Comparison of ENCODE assay signal across 8 mouse cellular contexts in genomic region chr7:111249606-111250005, GRCm38 (mm10).
DNase-seq lines count a peak whose midpoint lies in the region; ATAC-seq and TF ChIP-seq lines count a peak whose summit lies in the region.

No protein-coding gene starts in this region.

- H3K27ac ChIP-seq in kidney, embryonic 16.5 days (ENCODE audit: low read length), result no peak overlapping the region
- no peak overlapping the region for H3K27ac ChIP-seq in forebrain, embryonic 14.5 days (ENCODE audit: low read depth, low read length)
- H3K27ac ChIP-seq in hindbrain, embryonic 16.5 days (ENCODE audit: low read depth, low read length), result no peak overlapping the region
- H3K27ac ChIP-seq in neural tube, embryonic 11.5 days (ENCODE audit: low read depth, low read length), result no peak overlapping the region
- H3K27ac ChIP-seq in stomach, postnatal 0 days (replicated peaks), result no peak overlapping the region

- intact Hi-C loops in left cerebral cortex, postnatal 36 days (cut with DNase I), result loop anchor here (5.0 to 10.0 kb wide), 5 partner anchors 165 to 718 kb away; partner anchors contain the start of genes Eif4g2 and Galnt18

- H3K27me3 ChIP-seq in kidney, embryonic 16.5 days (ENCODE audit: insufficient read depth, low read length), result no peaks in the 10 kb centered on the region
- H3K27me3 ChIP-seq in forebrain, embryonic 14.5 days (replicated peaks; ENCODE audit: control insufficient read depth, insufficient read depth, low read length), result no peaks in the 10 kb centered on the region
- H3K27me3 ChIP-seq in hindbrain, embryonic 16.5 days (replicated peaks; ENCODE audit: control insufficient read depth, insufficient read depth, low read length), result no peaks in the 10 kb centered on the region
- no peaks in the 10 kb centered on the region for H3K27me3 ChIP-seq in neural tube, embryonic 11.5 days (ENCODE audit: control insufficient read depth, insufficient read depth, low read length)
- no peaks in the 10 kb centered on the region for H3K27me3 ChIP-seq in stomach, postnatal 0 days (ENCODE audit: control insufficient read depth, insufficient read depth, low read length)

- no peak overlapping the region for H3K4me3 ChIP-seq in kidney, embryonic 16.5 days (ENCODE audit: low read length)
- no peak overlapping the region for H3K4me3 ChIP-seq in forebrain, embryonic 14.5 days (ENCODE audit: low read depth, low read length)
- no peak overlapping the region for H3K4me3 ChIP-seq in hindbrain, embryonic 16.5 days (ENCODE audit: low read length)
- H3K4me3 ChIP-seq in neural tube, embryonic 11.5 days (ENCODE audit: low read depth, low read length), result no peak overlapping the region
- H3K4me3 ChIP-seq in stomach, postnatal 0 days (ENCODE audit: low read depth, low read length), result no peak overlapping the region

- no peak overlapping the region for H3K4me2 ChIP-seq in kidney, embryonic 16.5 days (replicated peaks; ENCODE audit: low read depth, low read length)
- no peak overlapping the region for H3K4me2 ChIP-seq in forebrain, embryonic 14.5 days (ENCODE audit: low read length)
- no peak overlapping the region for H3K4me2 ChIP-seq in hindbrain, embryonic 16.5 days (ENCODE audit: low read length)
- H3K4me2 ChIP-seq in neural tube, embryonic 11.5 days (ENCODE audit: low read depth), result no peak overlapping the region
- H3K4me2 ChIP-seq in stomach, postnatal 0 days (replicated peaks; ENCODE audit: low read depth), result no peak overlapping the region

- no peaks in the 10 kb centered on the region for H3K36me3 ChIP-seq in kidney, embryonic 16.5 days (ENCODE audit: insufficient read depth, low read length)
- no peaks in the 10 kb centered on the region for H3K36me3 ChIP-seq in forebrain, embryonic 14.5 days (ENCODE audit: control insufficient read depth, insufficient read depth, low read length)
- H3K36me3 ChIP-seq in hindbrain, embryonic 16.5 days (ENCODE audit: control insufficient read depth, insufficient read depth, low read length), result no peaks in the 10 kb centered on the region
- no peaks in the 10 kb centered on the region for H3K36me3 ChIP-seq in neural tube, embryonic 11.5 days (ENCODE audit: control insufficient read depth, insufficient read depth, low read length)
- H3K36me3 ChIP-seq in stomach, postnatal 0 days (ENCODE audit: control insufficient read depth, insufficient read depth, low read length), result no peaks in the 10 kb centered on the region

- H3K4me1 ChIP-seq in kidney, embryonic 16.5 days (ENCODE audit: insufficient read depth, low read length), result no peaks in the 10 kb centered on the region
- H3K4me1 ChIP-seq in forebrain, embryonic 14.5 days (ENCODE audit: control insufficient read depth, insufficient read depth, low read length), result no peaks in the 10 kb centered on the region
- peaks cover 3% of the 10 kb centered on the region; the same call in 1 of the 2 replicates for H3K4me1 ChIP-seq in hindbrain, embryonic 16.5 days (ENCODE audit: control insufficient read depth, insufficient read depth, low read depth, low read length)
- H3K4me1 ChIP-seq in neural tube, embryonic 11.5 days (ENCODE audit: control insufficient read depth, insufficient read depth, low read length), result no peaks in the 10 kb centered on the region
- no peaks in the 10 kb centered on the region for H3K4me1 ChIP-seq in stomach, postnatal 0 days (replicated peaks; ENCODE audit: control insufficient read depth, insufficient read depth)

- H3K9me3 ChIP-seq in kidney, embryonic 16.5 days (ENCODE audit: low read length), result no peaks in the 10 kb centered on the region
- H3K9me3 ChIP-seq in forebrain, embryonic 14.5 days (replicated peaks; ENCODE audit: control insufficient read depth, low read length), result no peaks in the 10 kb centered on the region
- no peaks in the 10 kb centered on the region for H3K9me3 ChIP-seq in hindbrain, embryonic 16.5 days (ENCODE audit: control insufficient read depth, low read length)
- H3K9me3 ChIP-seq in neural tube, embryonic 11.5 days (ENCODE audit: control insufficient read depth, low read length), result no peaks in the 10 kb centered on the region
- no peaks in the 10 kb centered on the region for H3K9me3 ChIP-seq in stomach, postnatal 0 days (ENCODE audit: control insufficient read depth, low read length)

- no peak overlapping the region for H3K9ac ChIP-seq in kidney, embryonic 16.5 days (replicated peaks; ENCODE audit: low read length)
- no peak overlapping the region for H3K9ac ChIP-seq in forebrain, embryonic 14.5 days (ENCODE audit: low read length)
- H3K9ac ChIP-seq in hindbrain, embryonic 16.5 days (ENCODE audit: low read depth, low read length), result no peak overlapping the region
- no peak overlapping the region for H3K9ac ChIP-seq in neural tube, embryonic 11.5 days (ENCODE audit: low read length)
- no peak overlapping the region for H3K9ac ChIP-seq in stomach, postnatal 0 days (ENCODE audit: low read length)

- TF ChIP-seq EP300 in stomach, postnatal 0 days (optimal IDR thresholded peaks at IDR 0.05), result no peak

- peak; percentile 98 for TF ChIP-seq CTCF in stomach, postnatal 0 days (IDR thresholded peaks at IDR 0.05; ENCODE audit: low read depth)

- 30% methylated on average over 5 of the region's 5 CpGs for WGBS in kidney, embryonic 16.5 days
- WGBS in forebrain, embryonic 14.5 days, result 29% methylated on average over 5 of the region's 5 CpGs
- 20% methylated on average over 5 of the region's 5 CpGs for WGBS in hindbrain, embryonic 16.5 days
- whole genome bisulfite sequencing in neural tube, embryonic 11.5 days, result 30% methylated on average over 5 of the region's 5 CpGs
- 25% methylated on average over 5 of the region's 5 CpGs for WGBS in stomach, postnatal 0 days

- DNase-seq in kidney, adult 11 months, result peak; percentile 58
- peak; percentile 38 for DNase-seq in c-Kit-positive CD71-positive TER-119-negative erythroid progenitor cells, embryonic 14.5 days (ENCODE audit: low read depth)
- DNase-seq in forebrain, embryonic 14.5 days (ENCODE audit: low spot score), result peak; percentile 78
- peak; percentile 73 to 79 for DNase-seq in left cerebral cortex, postnatal 36 days (ENCODE audit: low spot score in 2 of 2)
- DNase-seq in neural tube, embryonic 11.5 days (ENCODE audit: low spot score), result peak; percentile 80
- peak; percentile 78 for DNase-seq in stomach, postnatal 0 days (ENCODE audit: low spot score)

- no peak for ATAC-seq in kidney, embryonic 16.5 days (ENCODE audit: low FRiP score, low TSS enrichment)
- peak; percentile 62; the same call in 1 of the 2 replicates for ATAC-seq in forebrain, embryonic 14.5 days
- ATAC-seq in hindbrain, embryonic 16.5 days, result peak; percentile 67
- ATAC-seq in neural tube, embryonic 11.5 days (ENCODE audit: insufficient read depth, low FRiP score, low TSS enrichment), result peak; percentile 55
- peak; percentile 40; the same call in 1 of the 2 replicates for ATAC-seq in stomach, postnatal 0 days (ENCODE audit: low FRiP score, low TSS enrichment)
